11 mouse cellular contexts compared by ENCODE assay signal in the genomic region with DNA sequence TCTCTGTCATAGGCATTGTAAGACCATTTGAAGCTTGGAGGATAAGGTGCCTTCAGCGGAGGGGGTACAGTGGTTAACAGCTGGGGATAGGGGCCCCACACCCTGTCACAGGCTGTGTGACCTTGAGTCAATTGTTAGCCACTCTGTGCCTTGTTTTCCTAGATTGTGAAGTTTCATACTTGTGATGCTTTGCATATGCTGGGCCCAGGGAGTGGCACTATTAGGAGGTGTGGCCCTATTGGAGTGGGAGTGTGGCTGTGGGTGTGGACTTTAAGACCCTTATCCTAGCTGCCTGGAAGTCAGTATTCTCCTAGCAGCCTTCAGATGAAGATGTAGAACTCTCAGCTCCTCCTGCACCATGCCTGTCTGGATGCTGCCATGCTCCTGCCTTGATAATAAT. TPM values are rescaled to one million over a fixed set of nuclear protein-coding genes. Genes with fewer than 3 reads are reported as not detected.
DNase-seq lines count a peak whose midpoint lies in the region; ATAC-seq and TF ChIP-seq lines count a peak whose summit lies in the region.
"Not testable (repeated sequence)": the region's sequence is repeated elsewhere in the genome, so short reads cannot be mapped to it uniquely, and the experiment has no call there.
"Had no signal": no experiment of that assay in that cellular context is flagged by ENCODE, and none has a peak within 500 bp of the region (broad histone marks: within the 10 kb centered on the region; RNA-seq: fewer than 3 reads in every experiment).

No protein-coding gene starts in this region.

- H3K4me1 ChIP-seq in E14TG2a.4 (replicated peaks; ENCODE audit: low read depth, low read length) (peaks cover 93% of the 10 kb centered on the region), ES-E14 (ENCODE audit: control insufficient read depth in 2 of 2, insufficient read depth in 2 of 2, low read length in 2 of 2, poor library complexity in 1 of 2) (peaks cover 38 to 46% of the 10 kb centered on the region in 2 experiments)
- peaks cover 28% of the 10 kb centered on the region for H3K4me1 ChIP-seq in intestine, embryonic 14.5 days (replicated peaks; ENCODE audit: control insufficient read depth, insufficient read depth, low read length)
- H3K4me1 ChIP-seq in intestine, postnatal 0 days (replicated peaks; ENCODE audit: control insufficient read depth, insufficient read depth, low read length): peaks cover 11% of the 10 kb centered on the region; the same call in 1 of the 2 replicates
- H3K4me1 ChIP-seq in kidney, embryonic 16.5 days (ENCODE audit: insufficient read depth, low read length): peaks cover 23% of the 10 kb centered on the region
- H3K4me1 ChIP-seq in lung, embryonic 15.5 days: peaks cover 43% of the 10 kb centered on the region
- H3K4me1 ChIP-seq in stomach, embryonic 16.5 days (ENCODE audit: control insufficient read depth, insufficient read depth, low read length): peaks cover 19% of the 10 kb centered on the region

- 95% methylated on average over 1 of the region's 1 CpGs for WGBS in intestine, embryonic 14.5 days
- WGBS in intestine, postnatal 0 days: 69% methylated on average over 1 of the region's 1 CpGs
- WGBS in kidney, embryonic 16.5 days: 100% methylated on average over 1 of the region's 1 CpGs
- 73% methylated on average over 1 of the region's 1 CpGs for whole genome bisulfite sequencing in lung, embryonic 15.5 days
- WGBS in stomach, embryonic 16.5 days: 84% methylated on average over 1 of the region's 1 CpGs

- DNase-seq in ES-E14 (ENCODE audit: low read depth, low spot score); intestine, embryonic 14.5 days (ENCODE audit: low spot score): not testable (repeated sequence)
- DNase-seq in lung, postnatal 36 days: peak; percentile 26

- H3K4me3 ChIP-seq in E14TG2a.4 (replicated peaks; ENCODE audit: low read length): peak overlapping the region; percentile 30
- H3K4me3 ChIP-seq in ES-E14 (ENCODE audit: insufficient read depth in 1 of 2, low read depth in 1 of 2, low read length in 2 of 2, poor library complexity in 1 of 2, severe bottlenecking in 1 of 2); intestine, embryonic 14.5 days (ENCODE audit: low read depth, low read length); intestine, postnatal 0 days (ENCODE audit: low read depth, low read length); kidney, embryonic 16.5 days (ENCODE audit: low read length); lung, embryonic 15.5 days; stomach, embryonic 16.5 days (replicated peaks; ENCODE audit: low read length): not testable (repeated sequence)

- not testable (repeated sequence) for TF ChIP-seq CTCF in E14TG2a.4 (conservative IDR thresholded peaks at IDR 0.05; ENCODE audit: low read length); intestine, postnatal 0 days (IDR thresholded peaks at IDR 0.05; ENCODE audit: low read depth)

- not testable (repeated sequence) for H3K9ac ChIP-seq in ES-E14 (ENCODE audit: insufficient read depth, low read depth, low read length, poor library complexity, severe bottlenecking); intestine, embryonic 14.5 days (ENCODE audit: low read length); intestine, postnatal 0 days (ENCODE audit: low read depth, low read length); kidney, embryonic 16.5 days (replicated peaks; ENCODE audit: low read length); lung, embryonic 15.5 days; stomach, embryonic 16.5 days (ENCODE audit: low read length)

- in situ Hi-C loops in ES-E14 (cut with MboI; ENCODE audit: low sequenced_read_pairs in 2 of 2, unreplicated experiment in 2 of 2): not testable (repeated sequence)

- not testable (repeated sequence) for H3K9me3 ChIP-seq in E14TG2a.4 (ENCODE audit: low read length); ES-E14 (ENCODE audit: control insufficient read depth, insufficient read depth, low read depth, low read length); intestine, embryonic 14.5 days (ENCODE audit: control insufficient read depth, low read length); intestine, postnatal 0 days (ENCODE audit: control insufficient read depth); kidney, embryonic 16.5 days (ENCODE audit: low read length); lung, embryonic 15.5 days; stomach, embryonic 16.5 days (replicated peaks; ENCODE audit: control insufficient read depth, low read length)

- peak overlapping the region; percentile 42; the same call in 1 of the 2 replicates for H3K27ac ChIP-seq in ES-E14 (ENCODE audit: insufficient read depth, low read depth, low read length, poor library complexity, severe bottlenecking)
- peak overlapping the region; percentile 19; the same call in 1 of the 2 replicates for H3K27ac ChIP-seq in intestine, embryonic 14.5 days (ENCODE audit: low read depth)
- peak overlapping the region; percentile 28; the same call in 1 of the 2 replicates for H3K27ac ChIP-seq in intestine, postnatal 0 days (ENCODE audit: low read depth, low read length)
- H3K27ac ChIP-seq in kidney, embryonic 16.5 days (ENCODE audit: low read length): peak overlapping the region; percentile 79; the same call in 1 of the 2 replicates
- H3K27ac ChIP-seq in lung, embryonic 15.5 days: peak overlapping the region; percentile 65
- peak overlapping the region; percentile 84 for H3K27ac ChIP-seq in stomach, embryonic 16.5 days (ENCODE audit: low read length)

- ATAC-seq in intestine, embryonic 14.5 days (replicated peaks; ENCODE audit: low FRiP score, low TSS enrichment, low read depth); kidney, embryonic 16.5 days (ENCODE audit: low FRiP score, low TSS enrichment); lung, embryonic 15.5 days (ENCODE audit: borderline replicate concordance, extremely low read depth, low FRiP score, low TSS enrichment); stomach, embryonic 16.5 days (ENCODE audit: insufficient read depth, low FRiP score): not testable (repeated sequence)
- ATAC-seq in intestine, postnatal 0 days: 0 out of 2 replicates have a peak, but pooled peaks have one; percentile 5

- H3K4me2 ChIP-seq in intestine, embryonic 14.5 days (ENCODE audit: low read length); intestine, postnatal 0 days (replicated peaks; ENCODE audit: low read depth); kidney, embryonic 16.5 days (replicated peaks; ENCODE audit: low read depth, low read length); lung, embryonic 15.5 days; stomach, embryonic 16.5 days (ENCODE audit: low read depth, low read length): not testable (repeated sequence)

- not testable (repeated sequence) for H3K36me3 ChIP-seq in E14TG2a.4 (ENCODE audit: insufficient read depth, low read length); ES-E14 (ENCODE audit: control insufficient read depth, insufficient read depth, low read length, poor library complexity, severe bottlenecking); intestine, embryonic 14.5 days (ENCODE audit: control insufficient read depth, insufficient read depth, low read length); intestine, postnatal 0 days (ENCODE audit: control insufficient read depth, insufficient read depth); kidney, embryonic 16.5 days (ENCODE audit: insufficient read depth, low read length); lung, embryonic 15.5 days; stomach, embryonic 16.5 days (ENCODE audit: control insufficient read depth, insufficient read depth, low read length)

- H3K27me3 ChIP-seq in E14TG2a.4 (ENCODE audit: insufficient read depth, low read length): peaks cover 11% of the 10 kb centered on the region
- not testable (repeated sequence) for H3K27me3 ChIP-seq in intestine, embryonic 14.5 days (replicated peaks; ENCODE audit: control insufficient read depth, insufficient read depth, low read length); intestine, postnatal 0 days (replicated peaks; ENCODE audit: control insufficient read depth, insufficient read depth, low read length); kidney, embryonic 16.5 days (ENCODE audit: insufficient read depth, low read length); lung, embryonic 15.5 days; stomach, embryonic 16.5 days (ENCODE audit: control insufficient read depth, insufficient read depth, low read length)

RNA-seq across cellular contexts. Expression of gene Arhgap8, which starts 3.8 kb away (rescaled TPM):
- 11.6 and 14.1 TPM in 2 replicates for total RNA-seq in ES-E14 (2012; rRNA removed)
- polyA plus RNA-seq in intestine, embryonic 14.5 days (2014; fragmentation: Nextera tagmentation; extraction: Ambion mirVana): 13.8 and 15.2 TPM in 2 replicates
- polyA plus RNA-seq in intestine, postnatal 0 days (2015; fragmentation: Nextera tagmentation; extraction: Ambion mirVana): 10.6 and 11.2 TPM in 2 replicates
- 12.3 and 13.8 TPM in 2 replicates for polyA plus RNA-seq in kidney, embryonic 16.5 days (2015; fragmentation: Nextera tagmentation; extraction: Ambion mirVana)
- 21.1 and 25.5 TPM in 2 replicates for polyA plus RNA-seq in lung, embryonic 15.5 days (2015; fragmentation: Nextera tagmentation; extraction: Ambion mirVana)
- polyA plus RNA-seq in stomach, embryonic 16.5 days (2015; fragmentation: Nextera tagmentation; extraction: Ambion mirVana): 12.6 and 14.5 TPM in 2 replicates
- total RNA-seq: G1E had no signal
- polyA plus RNA-seq: activated CD4-positive, CD25-positive, alpha-beta regulatory T cell, adult 4 months; erythroblast, embryonic 14.5 days; G1E had no signal

RNA-seq across cellular contexts. Expression of gene Prr5, which starts 54.2 kb away (rescaled TPM):
- total RNA-seq in ES-E14 (2012; rRNA removed): 7.3 and 11.6 TPM in 2 replicates
- 40.8 and 43.7 TPM in 2 replicates for polyA plus RNA-seq in intestine, embryonic 14.5 days (2014; fragmentation: Nextera tagmentation; extraction: Ambion mirVana)
- polyA plus RNA-seq in intestine, postnatal 0 days (2015; fragmentation: Nextera tagmentation; extraction: Ambion mirVana): 68.5 and 83.0 TPM in 2 replicates
- 43.4 and 44.1 TPM in 2 replicates for polyA plus RNA-seq in kidney, embryonic 16.5 days (2015; fragmentation: Nextera tagmentation; extraction: Ambion mirVana)
- 22.1 and 23.7 TPM in 2 replicates for polyA plus RNA-seq in lung, embryonic 15.5 days (2015; fragmentation: Nextera tagmentation; extraction: Ambion mirVana)
- polyA plus RNA-seq in stomach, embryonic 16.5 days (2015; fragmentation: Nextera tagmentation; extraction: Ambion mirVana): 29.8 and 31.1 TPM in 2 replicates
- total RNA-seq: G1E had no signal
- polyA plus RNA-seq: activated CD4-positive, CD25-positive, alpha-beta regulatory T cell, adult 4 months; G1E had no signal

Comparison
In these comparisons a context has a peak if more than half of its experiments do, and no peak if none do; other contexts are left out.
1. H3K27ac ChIP-seq: peak in every context shown above with its lines; median percentile 84 in stomach, embryonic 16.5 days; 79 in kidney, embryonic 16.5 days; 65 in lung, embryonic 15.5 days; 42 in ES-E14; 28 in intestine, postnatal 0 days; 19 in intestine, embryonic 14.5 days.